1 mouse cellular context compared by ENCODE assay signal in genomic region chr12:72361701-72362354, GRCm38 (mm10).
A peak's percentile ranks its signal among the peaks of the same experiment; 100 is the strongest.
TF ChIP-seq lines count a peak whose summit lies in the region.

No protein-coding gene starts in this region.

TF ChIP-seq in CH12.LX, 34 proteins besides CTCF, POLR2A, EP300 and RAD21 (continued from another document):
- 0 out of 2 replicates have a peak, but pooled peaks have one; percentile 73 for TF ChIP-seq CHD1 (IDR thresholded peaks at IDR 0.05; ENCODE audit: low read depth, low read length)
- TF ChIP-seq CHD2 (IDR thresholded peaks at IDR 0.05; ENCODE audit: low read length): peak; percentile 68
- no peak for TF ChIP-seq ZNF384 (IDR thresholded peaks at IDR 0.05; ENCODE audit: low read depth, low read length)
- peak; percentile 58 for TF ChIP-seq ETS1 (conservative IDR thresholded peaks at IDR 0.05; ENCODE audit: low read depth, low read length)
- TF ChIP-seq IRF4 (IDR thresholded peaks at IDR 0.05; ENCODE audit: low read depth, low read length): peak; percentile 77; the same call in 1 of the 2 replicates
- TF ChIP-seq GABPA (IDR thresholded peaks at IDR 0.05; ENCODE audit: insufficient replicate concordance, low read depth, low read length): no peak
- no peak for TF ChIP-seq NRF1 (IDR thresholded peaks at IDR 0.05; ENCODE audit: low read depth, low read length)
- TF ChIP-seq ZKSCAN1 (IDR thresholded peaks at IDR 0.05; ENCODE audit: borderline replicate concordance, low read depth, low read length): no peak
- TF ChIP-seq TBP (conservative IDR thresholded peaks at IDR 0.05; ENCODE audit: low read depth, low read length): peak; percentile 91
- TF ChIP-seq MEF2A (IDR thresholded peaks at IDR 0.05; ENCODE audit: borderline replicate concordance, low read depth, low read length): 0 out of 2 replicates have a peak, but pooled peaks have one; percentile 33
